Mouse (Mus musculus): ENCODE results near the gene Capn13. TPM values are rescaled to one million over a fixed set of nuclear protein-coding genes. Genes with fewer than 3 reads are reported as not detected.

The Capn13 gene
- polyA plus RNA-seq, 1 experiment from 2014 or later: not detected

GRCm38 (mm10) chr17:73389336-73389735 is 11.3 kb downstream of the Capn13 start:
- Histone ChIP-seq H3K27me3 (replicated peaks; ENCODE audit: low read depth, poor library complexity, severe bottlenecking) (no peaks in the 10 kb centered on the region), H3K4me3 (no peak overlapping the region), H3K4me1 (no peaks in the 10 kb centered on the region), H3K9me3 (no peaks in the 10 kb centered on the region), H3K36me3 (replicated peaks) (no peaks in the 10 kb centered on the region), H3K27ac (replicated peaks) (no peak overlapping the region)
- 82% methylated on average over 3 of the region's 3 CpGs for WGBS
- DNase-seq (ENCODE audit: low spot score): no peak

- DNase-seq (ENCODE audit: low spot score): no peak
- 80% methylated on average over 2 of the region's 2 CpGs for WGBS
- H3K27ac ChIP-seq (replicated peaks): no peak overlapping the region
- H3K4me1 ChIP-seq: no peaks in the 10 kb centered on the region
- no peak overlapping the region for H3K4me3 ChIP-seq
- no peaks in the 10 kb centered on the region for H3K36me3 ChIP-seq (replicated peaks)
- H3K27me3 ChIP-seq (replicated peaks; ENCODE audit: low read depth, poor library complexity, severe bottlenecking): no peaks in the 10 kb centered on the region
- no peaks in the 10 kb centered on the region for H3K9me3 ChIP-seq
Measured at GRCm38 (mm10) chr17:73386581-73386980, 14.1 kb downstream of the Capn13 start.

GRCm38 (mm10) chr17:73385940-73386339 is 14.7 kb downstream of the Capn13 start:
- Histone ChIP-seq H3K36me3 (replicated peaks) (no peaks in the 10 kb centered on the region), H3K4me1 (no peaks in the 10 kb centered on the region), H3K27me3 (replicated peaks; ENCODE audit: low read depth, poor library complexity, severe bottlenecking) (no peaks in the 10 kb centered on the region), H3K27ac (replicated peaks) (no peak overlapping the region), H3K4me3 (no peak overlapping the region), H3K9me3 (no peaks in the 10 kb centered on the region)
- no peak for DNase-seq (ENCODE audit: low spot score)
- 72% methylated on average over 3 of the region's 3 CpGs for WGBS

- Histone ChIP-seq H3K27me3 (replicated peaks; ENCODE audit: low read depth, poor library complexity, severe bottlenecking) (no peaks in the 10 kb centered on the region), H3K9me3 (no peaks in the 10 kb centered on the region), H3K4me3 (no peak overlapping the region), H3K36me3 (replicated peaks) (no peaks in the 10 kb centered on the region), H3K27ac (replicated peaks) (no peak overlapping the region), H3K4me1 (no peaks in the 10 kb centered on the region)
- whole genome bisulfite sequencing: 80% methylated on average over 9 of the region's 9 CpGs
- no peak for DNase-seq (ENCODE audit: low spot score)
Measured at GRCm38 (mm10) chr17:73382327-73383014, 18.2 kb downstream of the Capn13 start.

- Histone ChIP-seq H3K36me3 (replicated peaks) (no peaks in the 10 kb centered on the region), H3K27me3 (replicated peaks; ENCODE audit: low read depth, poor library complexity, severe bottlenecking) (no peaks in the 10 kb centered on the region), H3K27ac (replicated peaks) (no peak overlapping the region), H3K4me1 (no peaks in the 10 kb centered on the region), H3K9me3 (no peaks in the 10 kb centered on the region), H3K4me3 (no peak overlapping the region)
- DNase-seq (ENCODE audit: low spot score): no peak
- 92% methylated on average over 3 of the region's 3 CpGs for WGBS
Measured at GRCm38 (mm10) chr17:73381681-73382080, 19.0 kb downstream of the Capn13 start.

- Histone ChIP-seq H3K27ac (replicated peaks) (no peak overlapping the region), H3K27me3 (replicated peaks; ENCODE audit: low read depth, poor library complexity, severe bottlenecking) (no peaks in the 10 kb centered on the region), H3K9me3 (no peaks in the 10 kb centered on the region), H3K4me1 (no peaks in the 10 kb centered on the region), H3K36me3 (replicated peaks) (no peaks in the 10 kb centered on the region), H3K4me3 (no peak overlapping the region)
- no peak for DNase-seq (ENCODE audit: low spot score)
- 88% methylated on average over 7 of the region's 7 CpGs for WGBS
Measured at GRCm38 (mm10) chr17:73377778-73378484, 22.7 kb downstream of the Capn13 start.

GRCm38 (mm10) chr17:73367334-73367733 is 33.3 kb downstream of the Capn13 start:
- WGBS: 89% methylated on average over 3 of the region's 3 CpGs
- no peak overlapping the region for H3K4me3 ChIP-seq
- no peaks in the 10 kb centered on the region for H3K9me3 ChIP-seq
- no peaks in the 10 kb centered on the region for H3K4me1 ChIP-seq
- H3K27ac ChIP-seq (replicated peaks): no peak overlapping the region
- H3K36me3 ChIP-seq (replicated peaks): no peaks in the 10 kb centered on the region
- DNase-seq (ENCODE audit: low spot score): no peak
- H3K27me3 ChIP-seq (replicated peaks; ENCODE audit: low read depth, poor library complexity, severe bottlenecking): no peaks in the 10 kb centered on the region

- Histone ChIP-seq H3K4me3 (no peak overlapping the region), H3K27ac (replicated peaks) (no peak overlapping the region), H3K36me3 (replicated peaks) (no peaks in the 10 kb centered on the region), H3K27me3 (replicated peaks; ENCODE audit: low read depth, poor library complexity, severe bottlenecking) (no peaks in the 10 kb centered on the region), H3K9me3 (no peaks in the 10 kb centered on the region), H3K4me1 (peaks cover 6% of the 10 kb centered on the region; the same call in 1 of the 2 replicates)
- DNase-seq (ENCODE audit: low spot score): no peak
- 65% methylated on average over 5 of the region's 5 CpGs for WGBS
Measured at GRCm38 (mm10) chr17:73361054-73361453, 39.6 kb downstream of the Capn13 start.

- WGBS: 79% methylated on average over 6 of the region's 6 CpGs
- Histone ChIP-seq H3K9me3 (no peaks in the 10 kb centered on the region), H3K4me3 (no peak overlapping the region), H3K27ac (replicated peaks) (no peak overlapping the region), H3K4me1 (no peaks in the 10 kb centered on the region), H3K27me3 (replicated peaks; ENCODE audit: low read depth, poor library complexity, severe bottlenecking) (no peaks in the 10 kb centered on the region), H3K36me3 (replicated peaks) (no peaks in the 10 kb centered on the region)
- DNase-seq (ENCODE audit: low spot score): no peak
Measured at GRCm38 (mm10) chr17:73343632-73344390, 56.9 kb downstream of the Capn13 start.

GRCm38 (mm10) chr17:73342673-73343072 is 58.0 kb downstream of the Capn13 start:
- 78% methylated on average over 14 of the region's 14 CpGs for WGBS
- no peaks in the 10 kb centered on the region for H3K27me3 ChIP-seq (replicated peaks; ENCODE audit: low read depth, poor library complexity, severe bottlenecking)

GRCm38 (mm10) chr17:73329071-73329470 is 71.6 kb downstream of the Capn13 start:
- WGBS: 89% methylated on average over 5 of the region's 5 CpGs
- Histone ChIP-seq H3K4me3 (no peak overlapping the region), H3K9me3 (no peaks in the 10 kb centered on the region), H3K27me3 (replicated peaks; ENCODE audit: low read depth, poor library complexity, severe bottlenecking) (no peaks in the 10 kb centered on the region), H3K36me3 (replicated peaks) (no peaks in the 10 kb centered on the region), H3K27ac (replicated peaks) (no peak overlapping the region), H3K4me1 (no peaks in the 10 kb centered on the region)
- no peak for DNase-seq (ENCODE audit: low spot score)

More at GRCm38 (mm10) chr17:73342673-73343072, 58.0 kb downstream of the Capn13 start:
- Histone ChIP-seq H3K36me3 (replicated peaks) (no peaks in the 10 kb centered on the region), H3K27ac (replicated peaks) (no peak overlapping the region), H3K4me1 (no peaks in the 10 kb centered on the region), H3K4me3 (no peak overlapping the region), H3K9me3 (no peaks in the 10 kb centered on the region)
- DNase-seq (ENCODE audit: low spot score): no peak

- Histone ChIP-seq H3K27me3 (replicated peaks; ENCODE audit: low read depth, poor library complexity, severe bottlenecking) (no peaks in the 10 kb centered on the region), H3K27ac (replicated peaks) (no peak overlapping the region; the same call in 1 of the 2 replicates), H3K4me1 (no peaks in the 10 kb centered on the region), H3K36me3 (replicated peaks) (no peaks in the 10 kb centered on the region), H3K4me3 (no peak overlapping the region), H3K9me3 (no peaks in the 10 kb centered on the region)
- no peak for DNase-seq (ENCODE audit: low spot score)
- WGBS: 42% methylated on average over 6 of the region's 6 CpGs
Measured at GRCm38 (mm10) chr17:73325314-73325713, 75.4 kb downstream of the Capn13 start.

All from embryonic facial prominence, embryonic 10.5 days (tissue).